Mouse (Mus musculus) telencephalon, adult 2 months (tissue): Measurements from ENCODE around the gene Smagp.

ENCODE experiments used
- DNase-seq: peaks from one replicate; pipeline ENCODE4 v3.0.0-alpha.2; 2011; ENCODE audit warnings: low read depth, low spot score

Smagp gene

DNA sequence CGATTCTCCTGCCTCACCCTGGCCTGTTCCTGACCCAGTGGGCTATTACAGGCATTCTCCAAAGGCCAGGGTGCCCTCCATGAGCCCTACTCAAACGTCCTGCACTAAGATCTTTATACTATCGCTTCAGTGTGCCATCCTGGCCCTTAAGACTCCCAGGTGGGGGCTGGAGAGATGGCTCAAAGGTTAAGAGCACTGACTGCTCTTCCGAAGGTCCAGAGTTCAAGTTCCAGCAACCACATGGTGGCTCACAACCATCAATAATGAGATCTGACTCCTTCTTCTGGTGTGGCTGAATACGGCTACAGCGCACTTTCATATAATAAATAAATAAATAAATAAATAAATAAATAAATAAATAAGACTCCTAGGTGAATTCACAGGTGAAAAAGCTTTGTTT is 43.9 kb downstream of the Smagp start:
- DNase-seq = no peak

DNA sequence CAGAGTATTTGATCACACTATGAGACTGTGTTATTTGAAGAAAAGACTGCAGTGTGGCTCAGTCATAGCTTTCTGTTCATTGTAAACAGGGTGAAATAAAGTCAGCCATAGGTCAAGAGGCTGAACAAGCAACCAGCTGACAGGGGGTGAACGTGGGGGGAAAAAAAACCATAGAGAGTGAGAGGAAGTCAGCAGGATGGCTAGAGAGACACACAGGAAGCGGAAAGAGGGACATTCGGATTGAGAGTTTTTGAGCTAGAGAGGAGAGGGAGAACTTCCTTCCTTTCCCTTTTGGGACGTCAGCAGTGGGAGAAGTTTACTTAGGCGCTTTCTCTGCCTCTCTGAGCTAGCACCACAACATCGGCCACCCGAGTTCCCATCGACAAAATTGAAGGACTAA is 46.3 kb downstream of the Smagp start:
- no peak for DNase-seq

DNA sequence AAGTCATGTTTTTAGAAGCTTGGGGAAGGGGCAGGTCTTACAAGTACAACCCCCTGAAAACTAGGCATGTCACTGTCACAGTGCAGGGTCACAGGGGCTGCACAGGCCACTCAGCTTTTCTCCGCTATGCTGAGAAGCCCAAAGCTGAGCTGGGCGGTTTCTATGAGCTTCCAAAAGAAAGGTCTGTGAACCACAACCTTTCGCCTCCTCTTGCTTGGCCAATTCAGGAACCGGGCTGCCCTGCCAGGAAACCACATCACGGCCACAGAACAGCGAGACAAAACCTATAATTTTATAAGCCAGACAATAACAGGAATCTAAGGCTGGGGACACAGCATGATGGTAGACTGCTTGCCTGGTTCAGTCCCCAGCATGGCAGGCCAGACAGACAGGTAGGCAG is 48.4 kb downstream of the Smagp start:
- no peak for DNase-seq

DNA sequence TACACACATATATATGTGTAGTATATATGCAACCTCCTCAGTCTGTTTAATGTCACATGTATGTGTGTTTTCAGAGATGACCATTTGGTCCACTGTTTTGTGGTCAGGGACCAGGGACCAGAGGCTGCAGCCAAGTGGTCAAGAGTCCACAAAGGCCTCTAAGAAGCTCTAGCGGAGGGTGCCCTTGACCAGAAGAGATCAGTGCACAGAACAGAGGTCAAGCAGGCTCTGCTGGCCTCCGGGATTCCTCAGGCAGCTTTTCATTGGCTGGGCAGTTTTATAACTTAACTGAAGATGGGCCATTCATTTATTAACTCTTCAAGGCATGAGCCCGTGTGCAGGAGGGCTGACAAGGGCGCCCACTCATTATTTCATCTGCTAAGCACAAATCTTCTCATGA is 49.6 kb downstream of the Smagp start:
- DNase-seq = no peak

DNA sequence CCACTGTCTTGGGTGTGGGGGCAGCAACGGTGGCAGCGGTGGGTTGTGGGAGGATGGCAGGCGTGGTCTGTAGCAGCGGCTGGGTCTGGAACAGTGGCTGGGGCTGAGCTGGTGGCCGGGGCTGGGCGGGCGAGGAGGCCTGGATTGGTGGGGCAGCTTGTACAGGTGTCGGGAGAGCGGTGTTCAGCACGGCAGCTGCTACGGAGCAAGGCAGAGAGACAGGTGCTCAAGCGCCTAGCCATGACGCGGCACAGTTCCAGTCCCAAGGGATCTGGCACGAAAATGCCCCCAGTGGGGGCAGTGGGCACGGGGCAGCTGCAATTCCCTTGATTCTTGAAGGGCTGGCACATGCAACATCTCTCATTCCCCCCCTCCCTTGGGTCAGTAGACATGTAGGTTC is 50.8 kb downstream of the Smagp start:
- no peak for DNase-seq

DNA sequence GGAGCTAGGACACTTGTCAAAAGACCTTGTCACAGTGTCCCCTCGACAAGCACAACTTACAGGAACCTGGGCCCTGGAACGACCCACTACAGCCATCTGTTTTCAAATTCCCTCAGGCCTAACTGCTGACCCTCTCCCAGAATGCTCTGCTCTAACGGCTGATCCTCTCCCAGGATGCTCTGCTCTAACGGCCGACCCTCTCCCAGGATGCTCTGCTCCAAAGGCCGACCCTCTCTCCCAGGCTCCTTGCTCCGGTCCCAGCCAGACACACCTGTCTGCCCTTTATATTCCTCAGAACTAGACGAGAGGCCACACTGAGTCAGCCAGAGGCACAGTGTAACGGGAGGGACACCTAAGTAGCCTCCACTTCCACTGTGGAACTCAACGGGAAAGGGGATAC is 56.6 kb downstream of the Smagp start:
- no peak for DNase-seq

DNA sequence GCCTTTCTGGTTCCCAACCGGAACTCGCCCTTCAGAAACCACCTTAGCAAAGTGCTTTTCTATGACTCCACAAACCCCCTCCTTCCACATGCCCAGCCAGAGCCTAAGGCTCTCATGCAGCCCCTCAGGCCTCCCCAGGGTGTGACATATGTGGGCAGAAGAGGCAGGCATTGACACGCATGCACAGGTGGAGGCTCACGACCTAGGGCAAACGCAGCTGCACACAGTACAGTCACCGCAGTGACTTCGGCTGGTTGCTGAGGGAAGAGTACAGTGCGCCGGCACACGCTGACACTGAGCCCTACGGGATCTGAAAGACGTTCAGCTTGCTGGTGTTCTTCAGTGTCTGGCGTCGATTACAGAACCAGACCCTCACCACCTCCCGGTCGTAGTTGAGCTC is 58.8 kb downstream of the Smagp start:
- DNase-seq = no peak

DNA sequence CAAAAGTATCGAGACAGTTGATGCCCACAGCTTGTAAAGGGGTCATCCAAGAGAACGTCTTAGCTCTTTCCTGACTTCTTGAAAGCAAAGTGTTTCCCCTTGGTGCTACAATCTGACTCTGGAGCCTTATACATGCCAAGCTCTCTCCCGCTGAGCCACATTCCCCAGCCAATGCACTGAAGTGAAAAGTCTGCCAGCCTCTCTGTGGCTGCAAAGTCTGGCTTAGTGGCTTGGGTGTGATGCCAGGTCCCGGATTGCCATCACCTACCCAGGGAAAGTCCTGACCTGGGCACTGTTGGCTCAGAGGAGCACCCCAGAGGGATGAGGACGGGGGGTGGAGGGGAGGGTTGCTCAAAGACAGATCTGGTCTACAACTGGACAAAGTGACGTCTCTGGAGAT is 59.9 kb downstream of the Smagp start:
- DNase-seq = no peak

DNA sequence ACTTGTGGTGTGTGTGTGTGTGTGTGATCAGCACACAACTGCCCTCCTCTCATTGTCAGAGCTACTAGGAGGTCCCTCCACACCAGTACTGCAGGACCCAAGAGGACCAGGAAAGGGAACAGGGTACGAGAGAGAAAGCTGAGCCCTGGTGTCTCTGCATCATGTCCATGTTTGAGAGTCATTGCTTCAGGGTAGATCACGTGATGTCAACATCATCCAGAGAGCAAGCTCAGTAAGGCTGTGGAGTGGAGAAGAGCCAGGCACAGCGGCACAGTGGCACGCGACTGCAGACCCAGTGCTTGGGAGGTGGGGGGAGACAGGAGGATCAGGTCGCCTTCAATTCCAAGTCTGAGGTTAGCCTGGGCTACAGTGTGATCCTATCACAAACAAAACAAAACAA is 60.3 kb downstream of the Smagp start:
- no peak for DNase-seq

DNA sequence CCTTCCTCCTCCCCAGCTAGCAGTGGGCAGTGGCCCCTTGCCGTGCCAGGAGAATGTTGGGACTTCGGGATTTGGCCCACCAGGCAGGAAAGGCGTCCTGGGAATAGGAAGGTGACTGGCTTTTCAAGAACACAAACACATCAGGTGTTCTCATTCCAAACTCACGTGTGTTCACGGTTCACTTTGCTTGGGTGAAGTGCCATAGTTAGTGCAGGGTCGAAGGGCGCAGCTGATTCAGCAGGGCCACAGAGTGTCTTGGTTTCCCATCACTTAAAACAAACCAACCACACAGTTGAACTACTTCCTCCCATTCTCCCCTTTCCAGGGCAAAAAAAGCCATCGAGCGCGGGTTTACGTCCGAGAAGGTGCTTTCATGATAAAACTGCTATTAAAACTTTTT is 61.4 kb downstream of the Smagp start:
- no peak for DNase-seq

DNA sequence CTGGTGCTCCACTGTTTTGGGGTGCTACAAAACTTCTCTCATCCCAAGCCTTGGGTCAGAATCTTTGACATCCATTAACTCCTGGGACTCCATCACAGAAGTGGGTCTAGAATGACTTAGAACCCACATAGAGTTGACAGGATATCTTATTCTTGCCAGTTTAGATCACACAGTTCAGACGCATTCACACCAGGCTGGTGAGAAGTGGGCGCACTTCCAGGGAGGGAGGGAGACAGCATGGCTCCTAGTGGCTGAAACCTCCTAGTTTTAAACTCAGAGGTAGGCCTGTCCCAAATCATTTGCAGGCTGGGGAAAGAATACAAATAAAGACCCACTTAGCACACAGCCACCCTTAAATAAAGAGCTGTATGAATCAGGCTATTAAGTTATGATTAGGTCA is 62.4 kb downstream of the Smagp start:
- DNase-seq = no peak

DNA sequence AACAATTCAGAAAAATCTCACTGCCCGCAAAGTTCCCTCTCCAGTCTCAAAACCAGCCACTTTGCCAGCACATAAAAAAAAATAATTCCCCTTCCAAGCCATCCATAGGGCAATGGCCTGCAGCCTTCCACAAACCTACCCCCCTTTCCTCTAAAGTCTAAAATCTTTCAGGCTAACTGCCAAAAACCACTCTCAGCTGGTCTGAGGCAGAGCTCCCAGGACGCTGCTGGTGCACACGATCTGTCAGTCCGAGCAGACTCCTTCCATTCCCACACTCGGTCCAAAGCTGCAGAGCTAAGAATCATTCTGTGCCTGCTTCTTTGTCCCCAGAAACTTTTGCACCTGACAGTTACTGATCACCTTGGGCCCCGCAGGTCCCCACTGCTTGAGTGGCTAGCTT is 62.8 kb downstream of the Smagp start:
- DNase-seq = no peak
